Mouse (Mus musculus): ENCODE data around the gene 4933427D14Rik. TPM values are rescaled to one million over a fixed set of nuclear protein-coding genes. Genes with fewer than 3 reads are reported as not detected.
"Not testable (repeated sequence)": the region's sequence is repeated elsewhere in the genome, so short reads cannot be mapped to it uniquely, and the experiment has no call there.

The 4933427D14Rik gene
- total and polyA plus RNA-seq, 3 experiments, result 14.5 to 19.6 TPM; not detected in 1

GRCm38 (mm10) chr11:72175966-72176365, 31.3 kb downstream of the 4933427D14Rik start:
- no peak for TF ChIP-seq RAD21 (IDR thresholded peaks at IDR 0.05; ENCODE audit: low read depth, low read length)
- no peak for TF ChIP-seq USF1 (IDR thresholded peaks at IDR 0.05; ENCODE audit: low read depth, low read length)
- no peak for TF ChIP-seq MYB (IDR thresholded peaks at IDR 0.05; ENCODE audit: low read depth, low read length)
- TF ChIP-seq UBTF (IDR thresholded peaks at IDR 0.05; ENCODE audit: borderline replicate concordance, insufficient read depth, low read depth, low read length), result no peak
- TF ChIP-seq CTCF (IDR thresholded peaks at IDR 0.05 in 2 of 3, conservative IDR thresholded peaks at IDR 0.05 in 1 of 3; ENCODE audit: control insufficient read depth in 1 of 3, insufficient read depth in 1 of 3, low read depth in 2 of 3, low read length in 3 of 3, poor library complexity in 1 of 3, severe bottlenecking in 1 of 3), result no peak
- no peak for TF ChIP-seq GATA1 (IDR thresholded peaks at IDR 0.05; ENCODE audit: low read depth, low read length)
- no peak for TF ChIP-seq MAZ (IDR thresholded peaks at IDR 0.05; ENCODE audit: low read depth, low read length)
- TF ChIP-seq CHD2 (IDR thresholded peaks at IDR 0.05; ENCODE audit: low read length), result no peak
- no peak for TF ChIP-seq MYC (IDR thresholded peaks at IDR 0.05; ENCODE audit: low read depth, low read length)
- no peak for TF ChIP-seq BHLHE40 (IDR thresholded peaks at IDR 0.05; ENCODE audit: borderline replicate concordance, low read depth, low read length)
- no peak for TF ChIP-seq GABPA (IDR thresholded peaks at IDR 0.05; ENCODE audit: low read depth, low read length)
- TF ChIP-seq HCFC1 (IDR thresholded peaks at IDR 0.05; ENCODE audit: low read depth, low read length), result no peak
- no peak for TF ChIP-seq SMC3 (IDR thresholded peaks at IDR 0.05; ENCODE audit: low read depth, low read length)
- no peak for DNase-seq (ENCODE audit: low read depth, low spot score)
- Histone ChIP-seq H3K79me2 (ENCODE audit: control insufficient read depth, insufficient read depth, low read length, poor library complexity) (no peaks in the 10 kb centered on the region), H3K9ac (ENCODE audit: control insufficient read depth, low read depth, low read length, poor library complexity, severe bottlenecking) (no peak overlapping the region), H3K27me3 (ENCODE audit: control insufficient read depth in 1 of 2, insufficient read depth in 2 of 2, low read length in 2 of 2) (no peaks in the 10 kb centered on the region), H3K4me3 (ENCODE audit: control insufficient read depth in 1 of 2, insufficient read depth in 1 of 2, low read depth in 2 of 2, low read length in 2 of 2) (no peak overlapping the region), H3K36me3 (ENCODE audit: control insufficient read depth in 1 of 2, insufficient read depth in 2 of 2, low read length in 2 of 2) (peaks cover 0 to 20% of the 10 kb centered on the region in 2 experiments; a peak in 2 of 4 replicates), H3K9me3 (replicated peaks; ENCODE audit: insufficient read depth, low read length) (no peaks in the 10 kb centered on the region), H3K4me1 (ENCODE audit: control insufficient read depth in 1 of 2, insufficient read depth in 2 of 2, low read length in 2 of 2) (no peaks in the 10 kb centered on the region), H3K27ac (ENCODE audit: control insufficient read depth, low read depth, low read length) (no peak overlapping the region)

DNA sequence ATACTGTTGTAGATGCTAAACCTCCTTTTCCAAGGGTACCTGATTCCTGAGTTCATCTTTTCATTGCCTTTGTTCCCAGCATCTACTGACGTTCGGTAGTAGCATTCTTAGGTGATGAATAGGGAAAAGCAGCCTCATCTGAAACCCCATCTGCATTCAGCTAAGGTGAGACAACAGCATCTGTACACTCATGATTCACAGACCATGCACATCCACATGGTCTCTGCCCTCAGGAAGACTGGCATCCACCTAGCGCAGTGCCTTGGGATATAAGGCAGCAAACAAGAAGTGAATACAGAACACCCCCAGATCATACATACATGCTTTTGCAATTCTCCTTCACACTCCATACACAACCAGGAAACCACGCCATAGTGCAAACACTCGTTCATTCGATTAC, 32.5 kb downstream of the 4933427D14Rik start:
- Histone ChIP-seq H3K9ac (ENCODE audit: control insufficient read depth, low read depth, low read length, poor library complexity, severe bottlenecking) (no peak overlapping the region), H3K36me3 (ENCODE audit: control insufficient read depth in 1 of 2, insufficient read depth in 2 of 2, low read length in 2 of 2) (peaks cover 0 to 14% of the 10 kb centered on the region in 2 experiments; a peak in 2 of 4 replicates), H3K4me3 (ENCODE audit: control insufficient read depth in 1 of 2, insufficient read depth in 1 of 2, low read depth in 2 of 2, low read length in 2 of 2) (no peak overlapping the region), H3K9me3 (replicated peaks; ENCODE audit: insufficient read depth, low read length) (no peaks in the 10 kb centered on the region), H3K79me2 (ENCODE audit: control insufficient read depth, insufficient read depth, low read length, poor library complexity) (no peaks in the 10 kb centered on the region), H3K27ac (ENCODE audit: control insufficient read depth, low read depth, low read length) (no peak overlapping the region), H3K27me3 (ENCODE audit: control insufficient read depth in 1 of 2, insufficient read depth in 2 of 2, low read length in 2 of 2) (no peaks in the 10 kb centered on the region), H3K4me1 (ENCODE audit: control insufficient read depth in 1 of 2, insufficient read depth in 2 of 2, low read length in 2 of 2) (no peaks in the 10 kb centered on the region)
- no peak for DNase-seq (ENCODE audit: low read depth, low spot score)
- TF ChIP-seq MYC (IDR thresholded peaks at IDR 0.05; ENCODE audit: low read depth, low read length) (no peak), ZNF384 (IDR thresholded peaks at IDR 0.05; ENCODE audit: low read depth, low read length) (no peak)

- Histone ChIP-seq H3K9me3 (replicated peaks; ENCODE audit: insufficient read depth, low read length) (no peaks in the 10 kb centered on the region), H3K4me3 (ENCODE audit: control insufficient read depth in 1 of 2, insufficient read depth in 1 of 2, low read depth in 2 of 2, low read length in 2 of 2) (no peak overlapping the region), H3K79me2 (ENCODE audit: control insufficient read depth, insufficient read depth, low read length, poor library complexity) (no peaks in the 10 kb centered on the region), H3K9ac (ENCODE audit: control insufficient read depth, low read depth, low read length, poor library complexity, severe bottlenecking) (no peak overlapping the region), H3K27ac (ENCODE audit: control insufficient read depth, low read depth, low read length) (no peak overlapping the region), H3K36me3 (ENCODE audit: control insufficient read depth in 1 of 2, insufficient read depth in 2 of 2, low read length in 2 of 2) (peaks cover 0 to 11% of the 10 kb centered on the region in 2 experiments; a peak in 2 of 4 replicates), H3K27me3 (ENCODE audit: control insufficient read depth in 1 of 2, insufficient read depth in 2 of 2, low read length in 2 of 2) (no peaks in the 10 kb centered on the region), H3K4me1 (ENCODE audit: control insufficient read depth in 1 of 2, insufficient read depth in 2 of 2, low read length in 2 of 2) (no peaks in the 10 kb centered on the region)
- no peak for DNase-seq (ENCODE audit: low read depth, low spot score)
- no peak for TF ChIP-seq E2F4 (IDR thresholded peaks at IDR 0.05; ENCODE audit: borderline replicate concordance, low read depth, low read length)
- TF ChIP-seq MYC (IDR thresholded peaks at IDR 0.05; ENCODE audit: low read depth, low read length), result no peak
- no peak for TF ChIP-seq USF1 (IDR thresholded peaks at IDR 0.05; ENCODE audit: low read depth, low read length)
- no peak for TF ChIP-seq EP300 (IDR thresholded peaks at IDR 0.05; ENCODE audit: low read depth in 1 of 2, low read length in 2 of 2)
- TF ChIP-seq NRF1 (IDR thresholded peaks at IDR 0.05; ENCODE audit: insufficient read depth, low read depth, low read length, poor library complexity, severe bottlenecking), result no peak
- TF ChIP-seq MAX (IDR thresholded peaks at IDR 0.05; ENCODE audit: low read length), result no peak
- no peak for TF ChIP-seq KAT2A (conservative IDR thresholded peaks at IDR 0.05; ENCODE audit: low read depth, low read length)
- TF ChIP-seq MAFK (IDR thresholded peaks at IDR 0.05; ENCODE audit: borderline replicate concordance, low read depth, low read length), result no peak
Measured at GRCm38 (mm10) chr11:72173506-72173905, 33.8 kb downstream of the 4933427D14Rik start.

- not testable (repeated sequence) for H3K9ac ChIP-seq (ENCODE audit: control insufficient read depth, low read depth, low read length, poor library complexity, severe bottlenecking); H3K27ac ChIP-seq (ENCODE audit: control insufficient read depth, low read depth, low read length); H3K79me2 ChIP-seq (ENCODE audit: control insufficient read depth, insufficient read depth, low read length, poor library complexity); H3K4me3 ChIP-seq (ENCODE audit: control insufficient read depth in 1 of 2, insufficient read depth in 1 of 2, low read depth in 2 of 2, low read length in 2 of 2); H3K9me3 ChIP-seq (replicated peaks; ENCODE audit: insufficient read depth, low read length); H3K27me3 ChIP-seq (ENCODE audit: control insufficient read depth in 1 of 2, insufficient read depth in 2 of 2, low read length in 2 of 2); H3K4me1 ChIP-seq (ENCODE audit: control insufficient read depth in 1 of 2, insufficient read depth in 2 of 2, low read length in 2 of 2); DNase-seq (ENCODE audit: low read depth, low spot score); H3K36me3 ChIP-seq (ENCODE audit: control insufficient read depth in 1 of 2, insufficient read depth in 2 of 2, low read length in 2 of 2)
Measured at GRCm38 (mm10) chr11:72171906-72172305, 35.4 kb downstream of the 4933427D14Rik start.

All from MEL (cell line).